22 mouse cellular contexts compared by ENCODE assay signal in genomic region chr3:86849337-86849736, GRCm38 (mm10).
"Had no signal": no experiment of that assay in that cellular context is flagged by ENCODE, and none has a peak within 500 bp of the region (broad histone marks: within the 10 kb centered on the region; RNA-seq: fewer than 3 reads in every experiment).

No protein-coding gene starts in this region.

- H3K27ac ChIP-seq: limb, embryonic 10.5 days; limb, embryonic 13.5 days; liver, embryonic 12.5 days; liver, embryonic 15.5 days; lung, embryonic 15.5 days; midbrain, embryonic 10.5 days; stomach, postnatal 0 days had no signal

- H3K4me1 ChIP-seq: liver, embryonic 12.5 days; liver, embryonic 15.5 days had no signal

- H3K9ac ChIP-seq: limb, embryonic 13.5 days; liver, embryonic 12.5 days; liver, embryonic 15.5 days; lung, embryonic 15.5 days had no signal

- H3K4me3 ChIP-seq: limb, embryonic 10.5 days; limb, embryonic 13.5 days; liver, embryonic 12.5 days; liver, embryonic 15.5 days; lung, embryonic 15.5 days; midbrain, embryonic 10.5 days had no signal

- DNase-seq: kidney, adult 18-20 months; kidney, adult 9 months; kidney, postnatal 10 days; kidney, postnatal 36 days; liver; lung, adult 18-20 months; lung, postnatal 10 days; lung, postnatal 36 days; midbrain, embryonic 14.5 days; right cerebral cortex, adult 18-20 months; right cerebral cortex, postnatal 14 days; right cerebral cortex, postnatal 4 days; thymus, adult 2 months; thymus, postnatal 4 days had no signal

- H3K36me3 ChIP-seq: limb, embryonic 10.5 days; limb, embryonic 13.5 days; liver, embryonic 12.5 days; liver, embryonic 15.5 days; lung, embryonic 15.5 days; midbrain, embryonic 10.5 days had no signal

- ATAC-seq: liver, embryonic 12.5 days had no signal

- H3K9me3 ChIP-seq: limb, embryonic 10.5 days; limb, embryonic 13.5 days; liver, embryonic 12.5 days; liver, embryonic 15.5 days; lung, embryonic 15.5 days; megakaryocyte, embryonic 14.5 days; midbrain, embryonic 10.5 days had no signal

- H3K27me3 ChIP-seq: limb, embryonic 13.5 days; liver, embryonic 12.5 days; liver, embryonic 15.5 days; lung, embryonic 15.5 days had no signal

- H3K4me2 ChIP-seq: liver, embryonic 12.5 days; liver, embryonic 15.5 days; lung, embryonic 15.5 days had no signal
